Mouse (Mus musculus) layer of hippocampus, adult 18-20 months (tissue): ENCODE data around the gene Nudt16l1. TPM values are rescaled to one million over a fixed set of nuclear protein-coding genes. Genes with fewer than 3 reads are reported as not detected.
A peak's percentile ranks its signal among the peaks of the same experiment; 100 is the strongest.

ENCODE experiments used
- DNase-seq, 2 experiments: peaks; one replicate each; pipeline ENCODE4 v3.0.0; 2022; ENCODE audit warnings: low spot score in 2 of 2
- total RNA-seq, 2 experiments: library from RNA; stranded (reverse); gene quantifications; 2 replicates each; pipeline ENCODE4 v1.2.3; 2021

Gene Nudt16l1
- total RNA-seq, 2 experiments from 2014 or later: 73.0 to 78.3 TPM

GRCm38 (mm10) chr16:4956609-4957008, 18.0 kb downstream of the Nudt16l1 start:
- no peak for DNase-seq

GRCm38 (mm10) chr16:4957446-4957845, 18.9 kb downstream of the Nudt16l1 start:
- no peak for DNase-seq

GRCm38 (mm10) chr16:4960260-4960659, 21.7 kb downstream of the Nudt16l1 start:
- DNase-seq: no peak

- DNase-seq: no peak
Measured at GRCm38 (mm10) chr16:4963346-4963745, 24.8 kb downstream of the Nudt16l1 start.

- peak; percentile 100 for DNase-seq
Measured at GRCm38 (mm10) chr16:4963797-4964709, 25.5 kb downstream of the Nudt16l1 start, which contains the start of gene Anks3. Gene Anks3 (minus strand): TSS chr16:4964205.

GRCm38 (mm10) chr16:4964731-4965391, 26.3 kb downstream of the Nudt16l1 start:
- DNase-seq: no peak

- no peak for DNase-seq
Measured at GRCm38 (mm10) chr16:4965392-4966129, 27.0 kb downstream of the Nudt16l1 start.

GRCm38 (mm10) chr16:4968426-4968825, 29.9 kb downstream of the Nudt16l1 start:
- DNase-seq: no peak

GRCm38 (mm10) chr16:4969055-4969843, 30.7 kb downstream of the Nudt16l1 start:
- DNase-seq: no peak

GRCm38 (mm10) chr16:4971626-4972025, 33.1 kb downstream of the Nudt16l1 start:
- DNase-seq: no peak

GRCm38 (mm10) chr16:4974521-4974920, 36.0 kb downstream of the Nudt16l1 start:
- DNase-seq: no peak

- no peak for DNase-seq
Measured at GRCm38 (mm10) chr16:4976180-4976579, 37.6 kb downstream of the Nudt16l1 start.

GRCm38 (mm10) chr16:4978275-4979051, 39.9 kb downstream of the Nudt16l1 start:
- peak in 1 of 2 experiments; percentile 65 for DNase-seq

- peak in 1 of 2 experiments; percentile 53 for DNase-seq
Measured at GRCm38 (mm10) chr16:4979755-4980380, 41.3 kb downstream of the Nudt16l1 start.

GRCm38 (mm10) chr16:4984717-4985116, 46.2 kb downstream of the Nudt16l1 start:
- no peak for DNase-seq
